Mouse (Mus musculus): Measurements from ENCODE around the gene Zfp865. TPM values are rescaled to one million over a fixed set of nuclear protein-coding genes. Genes with fewer than 3 reads are reported as not detected.
A peak's percentile ranks its signal among the peaks of the same experiment; 100 is the strongest.
"Not testable (repeated sequence)": the region's sequence is repeated elsewhere in the genome, so short reads cannot be mapped to it uniquely, and the experiment has no call there.

Gene Zfp865
- polyA plus RNA-seq, 1 experiment from 2014 or later, result 1.2 TPM

GRCm38 (mm10) chr7:5060944-5061773 lies 41.0 kb downstream of the Zfp865 start:
- ATAC-seq (ENCODE audit: low read depth), result peak; percentile 86
- H3K4me3 ChIP-seq (ENCODE audit: low read depth, low read length), result peak overlapping the region; percentile 78
- peak overlapping the region; percentile 98 for H3K4me2 ChIP-seq (ENCODE audit: low read depth, low read length)
- H3K9me3 ChIP-seq (replicated peaks; ENCODE audit: control insufficient read depth, low read length), result no peaks in the 10 kb centered on the region
- H3K9ac ChIP-seq (ENCODE audit: low read depth, low read length), result peak overlapping the region; percentile 94
- under 1% methylated on average over 60 of the region's 60 CpGs for WGBS (ENCODE audit: insufficient replicate concordance)
- H3K36me3 ChIP-seq (ENCODE audit: control insufficient read depth, insufficient read depth), result no peaks in the 10 kb centered on the region; the same call in 1 of the 2 replicates
- peaks cover 24% of the 10 kb centered on the region for H3K27me3 ChIP-seq (ENCODE audit: control insufficient read depth, insufficient read depth, low read depth, low read length)
- peak overlapping the region; percentile 99 for H3K27ac ChIP-seq (ENCODE audit: low read length)
- peaks cover 32% of the 10 kb centered on the region for H3K4me1 ChIP-seq (ENCODE audit: control insufficient read depth, low read depth, low read length)

- WGBS (ENCODE audit: insufficient replicate concordance), result under 1% methylated on average over 64 of the region's 65 CpGs
- peak within 1 kb of the TSS; percentile 78 for H3K4me3 ChIP-seq (ENCODE audit: low read depth, low read length)
- H3K27ac ChIP-seq (ENCODE audit: low read length), result peak within 1 kb of the TSS; percentile 99
- H3K27me3 ChIP-seq (ENCODE audit: control insufficient read depth, insufficient read depth, low read depth, low read length), result peaks cover 17% of the 10 kb centered on the region
- peaks cover 39% of the 10 kb centered on the region for H3K4me1 ChIP-seq (ENCODE audit: control insufficient read depth, low read depth, low read length)
- no peaks in the 10 kb centered on the region for H3K9me3 ChIP-seq (replicated peaks; ENCODE audit: control insufficient read depth, low read length)
- peaks cover 7% of the 10 kb centered on the region; the same call in 1 of the 2 replicates for H3K36me3 ChIP-seq (ENCODE audit: control insufficient read depth, insufficient read depth)
- ATAC-seq (ENCODE audit: low read depth), result peak; percentile 77
- H3K9ac ChIP-seq (ENCODE audit: low read depth, low read length), result peak within 1 kb of the TSS; percentile 94
- peak within 1 kb of the TSS; percentile 98 for H3K4me2 ChIP-seq (ENCODE audit: low read depth, low read length)
Measured at GRCm38 (mm10) chr7:5061774-5062359, 41.7 kb downstream of the Zfp865 start, which contains the start of gene U2af2. TSS of gene U2af2 (plus strand) at chr7:5062143.

- Histone ChIP-seq H3K9ac (ENCODE audit: low read depth, low read length) (peak overlapping the region; percentile 77), H3K36me3 (ENCODE audit: control insufficient read depth, insufficient read depth) (peaks cover 7% of the 10 kb centered on the region), H3K4me1 (ENCODE audit: control insufficient read depth, low read depth, low read length) (peaks cover 43% of the 10 kb centered on the region), H3K4me3 (ENCODE audit: low read depth, low read length) (peak overlapping the region; percentile 78), H3K27me3 (ENCODE audit: control insufficient read depth, insufficient read depth, low read depth, low read length) (peaks cover 11% of the 10 kb centered on the region), H3K4me2 (ENCODE audit: low read depth, low read length) (peak overlapping the region; percentile 98), H3K27ac (ENCODE audit: low read length) (peak overlapping the region; percentile 99), H3K9me3 (replicated peaks; ENCODE audit: control insufficient read depth, low read length) (no peaks in the 10 kb centered on the region)
- WGBS (ENCODE audit: insufficient replicate concordance), result under 1% methylated on average over 50 of the region's 51 CpGs
- ATAC-seq (ENCODE audit: low read depth), result peak; percentile 57
Measured at GRCm38 (mm10) chr7:5062360-5063001, 42.3 kb downstream of the Zfp865 start.

GRCm38 (mm10) chr7:5064886-5065285 lies 44.7 kb downstream of the Zfp865 start:
- Histone ChIP-seq H3K27ac (ENCODE audit: low read length) (no peak overlapping the region), H3K36me3 (ENCODE audit: control insufficient read depth, insufficient read depth) (peaks cover 31% of the 10 kb centered on the region), H3K9ac (ENCODE audit: low read depth, low read length) (no peak overlapping the region), H3K9me3 (replicated peaks; ENCODE audit: control insufficient read depth, low read length) (no peaks in the 10 kb centered on the region), H3K4me1 (ENCODE audit: control insufficient read depth, low read depth, low read length) (peaks cover 42% of the 10 kb centered on the region), H3K4me3 (ENCODE audit: low read depth, low read length) (no peak overlapping the region), H3K27me3 (ENCODE audit: control insufficient read depth, insufficient read depth, low read depth, low read length) (no peaks in the 10 kb centered on the region), H3K4me2 (ENCODE audit: low read depth, low read length) (no peak overlapping the region)
- 80% methylated on average over 6 of the region's 6 CpGs for WGBS (ENCODE audit: insufficient replicate concordance)
- no peak for ATAC-seq (ENCODE audit: low read depth)

- Histone ChIP-seq H3K4me1 (ENCODE audit: control insufficient read depth, low read depth, low read length) (peaks cover 49% of the 10 kb centered on the region), H3K4me2 (ENCODE audit: low read depth, low read length) (peak overlapping the region; percentile 46), H3K27me3 (ENCODE audit: control insufficient read depth, insufficient read depth, low read depth, low read length) (no peaks in the 10 kb centered on the region), H3K36me3 (ENCODE audit: control insufficient read depth, insufficient read depth) (peaks cover 76% of the 10 kb centered on the region), H3K27ac (ENCODE audit: low read length) (peak overlapping the region; percentile 82), H3K9ac (ENCODE audit: low read depth, low read length) (peak overlapping the region; percentile 5; the same call in 1 of the 2 replicates), H3K4me3 (ENCODE audit: low read depth, low read length) (peak overlapping the region; percentile 24; the same call in 1 of the 2 replicates), H3K9me3 (replicated peaks; ENCODE audit: control insufficient read depth, low read length) (no peaks in the 10 kb centered on the region)
- peak; percentile 78 for ATAC-seq (ENCODE audit: low read depth)
- WGBS (ENCODE audit: insufficient replicate concordance), result 12% methylated on average over 1 of the region's 1 CpGs
Measured at GRCm38 (mm10) chr7:5073586-5073985, 53.4 kb downstream of the Zfp865 start.

GRCm38 (mm10) chr7:5074984-5075383 lies 54.8 kb downstream of the Zfp865 start:
- no peak overlapping the region for H3K9ac ChIP-seq (ENCODE audit: low read depth, low read length)
- no peak for ATAC-seq (ENCODE audit: low read depth)
- peaks cover 51% of the 10 kb centered on the region for H3K4me1 ChIP-seq (ENCODE audit: control insufficient read depth, low read depth, low read length)
- H3K36me3 ChIP-seq (ENCODE audit: control insufficient read depth, insufficient read depth), result peaks cover 63% of the 10 kb centered on the region
- no peak overlapping the region for H3K4me2 ChIP-seq (ENCODE audit: low read depth, low read length)
- no peaks in the 10 kb centered on the region for H3K27me3 ChIP-seq (ENCODE audit: control insufficient read depth, insufficient read depth, low read depth, low read length)
- H3K9me3 ChIP-seq (replicated peaks; ENCODE audit: control insufficient read depth, low read length), result no peaks in the 10 kb centered on the region
- no peak overlapping the region for H3K4me3 ChIP-seq (ENCODE audit: low read depth, low read length)
- 89% methylated on average over 5 of the region's 5 CpGs for WGBS (ENCODE audit: insufficient replicate concordance)
- no peak overlapping the region for H3K27ac ChIP-seq (ENCODE audit: low read length)

- H3K9ac ChIP-seq (ENCODE audit: low read depth, low read length), result no peak overlapping the region
- ATAC-seq (ENCODE audit: low read depth), result peak; percentile 16; the same call in 1 of the 2 replicates
- peaks cover 46% of the 10 kb centered on the region for H3K36me3 ChIP-seq (ENCODE audit: control insufficient read depth, insufficient read depth)
- no peak overlapping the region for H3K4me2 ChIP-seq (ENCODE audit: low read depth, low read length)
- no peak overlapping the region for H3K4me3 ChIP-seq (ENCODE audit: low read depth, low read length)
- H3K4me1 ChIP-seq (ENCODE audit: control insufficient read depth, low read depth, low read length), result peaks cover 55% of the 10 kb centered on the region
- peak overlapping the region; percentile 63 for H3K27ac ChIP-seq (ENCODE audit: low read length)
- H3K9me3 ChIP-seq (replicated peaks; ENCODE audit: control insufficient read depth, low read length), result no peaks in the 10 kb centered on the region
- WGBS (ENCODE audit: insufficient replicate concordance), result 41% methylated on average over 2 of the region's 2 CpGs
- H3K27me3 ChIP-seq (ENCODE audit: control insufficient read depth, insufficient read depth, low read depth, low read length), result no peaks in the 10 kb centered on the region
Measured at GRCm38 (mm10) chr7:5076931-5077330, 56.8 kb downstream of the Zfp865 start.

GRCm38 (mm10) chr7:5079365-5080009 lies 59.3 kb downstream of the Zfp865 start:
- Histone ChIP-seq H3K36me3 (ENCODE audit: control insufficient read depth, insufficient read depth) (peaks cover 41% of the 10 kb centered on the region), H3K4me3 (ENCODE audit: low read depth, low read length) (peak overlapping the region; percentile 98), H3K4me2 (ENCODE audit: low read depth, low read length) (peak overlapping the region; percentile 68), H3K9ac (ENCODE audit: low read depth, low read length) (peak overlapping the region; percentile 43), H3K4me1 (ENCODE audit: control insufficient read depth, low read depth, low read length) (peaks cover 47% of the 10 kb centered on the region), H3K27ac (ENCODE audit: low read length) (peak overlapping the region; percentile 95)
- H3K27me3 ChIP-seq (ENCODE audit: control insufficient read depth, insufficient read depth, low read depth, low read length); H3K9me3 ChIP-seq (replicated peaks; ENCODE audit: control insufficient read depth, low read length); ATAC-seq (ENCODE audit: low read depth): not testable (repeated sequence)
- WGBS (ENCODE audit: insufficient replicate concordance), result 36% methylated on average over 9 of the region's 13 CpGs
